12 mouse cellular contexts compared by ENCODE assay signal in the genomic region with DNA sequence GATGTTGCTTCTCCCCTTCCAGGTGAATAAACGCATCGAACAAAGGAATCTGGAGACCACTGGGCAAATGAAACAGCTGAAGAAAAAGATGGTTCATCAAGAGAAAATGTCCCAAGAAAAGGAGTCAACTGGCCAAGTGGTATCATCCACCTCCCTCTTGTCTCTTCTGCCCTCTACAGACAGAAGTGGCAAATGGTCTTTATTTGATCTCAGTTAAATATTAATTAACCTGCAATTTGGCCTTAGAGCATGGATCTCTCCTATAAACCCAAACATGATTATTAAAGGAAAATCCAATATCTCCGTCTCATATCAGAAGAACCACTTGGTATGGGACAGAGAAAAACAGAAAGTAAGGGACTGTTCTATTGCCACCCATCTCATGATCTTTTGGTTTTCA. TPM values are rescaled to one million over a fixed set of nuclear protein-coding genes. Genes with fewer than 3 reads are reported as not detected.
DNase-seq lines count a peak whose midpoint lies in the region; ATAC-seq and TF ChIP-seq lines count a peak whose summit lies in the region.
"Not testable (repeated sequence)": the region's sequence is repeated elsewhere in the genome, so short reads cannot be mapped to it uniquely, and the experiment has no call there.
"Had no signal": no experiment of that assay in that cellular context is flagged by ENCODE, and none has a peak within 500 bp of the region (broad histone marks: within the 10 kb centered on the region; RNA-seq: fewer than 3 reads in every experiment).

No protein-coding gene starts in this region.

- H3K4me3 ChIP-seq in layer of hippocampus, adult 2 months; liver, postnatal 0 days (ENCODE audit: low read depth, low read length); stomach, postnatal 0 days (ENCODE audit: low read depth, low read length): not testable (repeated sequence)

- TF ChIP-seq EP300 in liver, postnatal 0 days (IDR thresholded peaks at IDR 0.05; ENCODE audit: low read depth); stomach, postnatal 0 days (optimal IDR thresholded peaks at IDR 0.05): not testable (repeated sequence)

- not testable (repeated sequence) for H3K4me2 ChIP-seq in liver, postnatal 0 days (ENCODE audit: low read depth, low read length); stomach, postnatal 0 days (replicated peaks; ENCODE audit: low read depth)

- H3K9ac ChIP-seq in liver, postnatal 0 days (replicated peaks); stomach, postnatal 0 days (ENCODE audit: low read length): not testable (repeated sequence)

- not testable (repeated sequence) for H3K9me3 ChIP-seq in liver, postnatal 0 days (ENCODE audit: low read length); stomach, postnatal 0 days (ENCODE audit: control insufficient read depth, low read length)

- DNase-seq in heart, adult 11 months, result peak; percentile 2
- DNase-seq in heart, postnatal 4 days, result peak; percentile 0
- not testable (repeated sequence) for DNase-seq in layer of hippocampus, adult 2 months (ENCODE audit: low spot score in 2 of 2); liver, postnatal 0 days; stomach, postnatal 0 days (ENCODE audit: low spot score)

- ATAC-seq in liver, postnatal 0 days; stomach, postnatal 0 days (ENCODE audit: low FRiP score, low TSS enrichment): not testable (repeated sequence)

- H3K4me1 ChIP-seq in liver, postnatal 0 days (ENCODE audit: insufficient read depth); stomach, postnatal 0 days (replicated peaks; ENCODE audit: control insufficient read depth, insufficient read depth): not testable (repeated sequence)

- TF ChIP-seq CTCF in layer of hippocampus, adult 2 months (conservative IDR thresholded peaks at IDR 0.05), result peak; percentile 47
- peak; percentile 46 for TF ChIP-seq CTCF in liver, postnatal 0 days (IDR thresholded peaks at IDR 0.05; ENCODE audit: low read depth)
- peak; percentile 36 for TF ChIP-seq CTCF in stomach, postnatal 0 days (IDR thresholded peaks at IDR 0.05; ENCODE audit: low read depth)

- not testable (repeated sequence) for H3K27me3 ChIP-seq in liver, postnatal 0 days (ENCODE audit: insufficient read depth, low read length); stomach, postnatal 0 days (ENCODE audit: control insufficient read depth, insufficient read depth, low read length)

- H3K27ac ChIP-seq in layer of hippocampus, adult 2 months; liver, postnatal 0 days (ENCODE audit: low read depth); stomach, postnatal 0 days (replicated peaks): not testable (repeated sequence)

- 40% methylated on average over 3 of the region's 3 CpGs for WGBS in liver, postnatal 0 days (ENCODE audit: insufficient replicate concordance)
- 53% methylated on average over 3 of the region's 3 CpGs for WGBS in stomach, postnatal 0 days

- not testable (repeated sequence) for H3K36me3 ChIP-seq in liver, postnatal 0 days (replicated peaks; ENCODE audit: insufficient read depth, low read length); stomach, postnatal 0 days (ENCODE audit: control insufficient read depth, insufficient read depth, low read length)

RNA-seq across cellular contexts. Expression of a gene that starts 9.5 kb away (rescaled TPM):
- under 1 TPM; 0.43 to 0.55 TPM for total RNA-seq in heart, postnatal 4 days (2021)
- under 1 TPM; 0.13 to 0.47 TPM for total RNA-seq in layer of hippocampus, adult 2 months (2021)
- polyA plus RNA-seq in liver, postnatal 0 days (2015; fragmentation: Nextera tagmentation; extraction: Ambion mirVana), result 0.07 and 0.17 TPM in 2 replicates
- polyA plus RNA-seq in stomach, postnatal 0 days (2015; fragmentation: Nextera tagmentation; extraction: Ambion mirVana), result not detected in 2 replicates
- polyA plus RNA-seq: activated CD4-positive, CD25-positive, alpha-beta regulatory T cell, adult 4 months; embryonic facial prominence, embryonic 10.5 days; embryonic facial prominence, embryonic 12.5 days; forebrain, embryonic 11.5 days; forebrain, embryonic 13.5 days; G1E had no signal

RNA-seq across cellular contexts. Expression of a gene that starts 12.3 kb away (rescaled TPM):
- under 1 TPM; 0.64 to 0.77 TPM for total RNA-seq in heart, postnatal 4 days (2021)
- under 1 TPM in 1 of 2 experiments, not detected in 1; 0.38 TPM for total RNA-seq in layer of hippocampus, adult 2 months (2021)
- polyA plus RNA-seq in liver, postnatal 0 days (2015; fragmentation: Nextera tagmentation; extraction: Ambion mirVana), result 4.9 and 5.3 TPM in 2 replicates
- 1.2 and 1.6 TPM in 2 replicates for polyA plus RNA-seq in stomach, postnatal 0 days (2015; fragmentation: Nextera tagmentation; extraction: Ambion mirVana)
- total RNA-seq: G1E had no signal
- polyA plus RNA-seq: G1E, Patski had no signal

RNA-seq across cellular contexts. Expression of a gene that starts 49.7 kb away (rescaled TPM):
- 1 to 10 TPM; 8.0 TPM for total RNA-seq in heart, postnatal 4 days (2021)
- 1 to 10 TPM; 1.7 to 2.3 TPM for total RNA-seq in layer of hippocampus, adult 2 months (2021)
- polyA plus RNA-seq in liver, postnatal 0 days (2015; fragmentation: Nextera tagmentation; extraction: Ambion mirVana), result 4.1 and 5.6 TPM in 2 replicates
- polyA plus RNA-seq in stomach, postnatal 0 days (2015; fragmentation: Nextera tagmentation; extraction: Ambion mirVana), result 2.7 and 3.3 TPM in 2 replicates
- polyA plus RNA-seq: G1E had no signal
